Mouse (Mus musculus) c-Kit-negative CD71-positive TER-119-positive erythroid progenitor cells, embryonic 14.5 days (primary cell): ENCODE data around the gene Vmn2r77.
"Not testable (repeated sequence)": the region's sequence is repeated elsewhere in the genome, so short reads cannot be mapped to it uniquely, and the experiment has no call there.

Experiments
- DNase-seq: peaks from one replicate; pipeline ENCODE4 v3.0.0-alpha.2; 2013; ENCODE audit warnings: low read depth, low spot score

Gene Vmn2r77

GRCm38 (mm10) chr7:86794727-86795126, at the start of gene Vmn2r77:
TSS of gene Vmn2r77 (plus strand) at chr7:86795027.
- DNase-seq = no peak

- DNase-seq = no peak
These were observed 34.1 kb upstream of the Vmn2r77 start for GRCm38 (mm10) chr7:86760751-86761150.

- no peak for DNase-seq
These were observed 30.2 kb upstream of the Vmn2r77 start for GRCm38 (mm10) chr7:86764628-86765027.

- no peak for DNase-seq
These were observed 23.2 kb upstream of the Vmn2r77 start for GRCm38 (mm10) chr7:86771621-86772020.

GRCm38 (mm10) chr7:86775617-86776325, 19.1 kb upstream of the Vmn2r77 start, which contains the start of gene Folh1:
TSS of gene Folh1 (minus strand) at chr7:86775943.
- no peak for DNase-seq

GRCm38 (mm10) chr7:86815241-86815640, 20.4 kb downstream of the Vmn2r77 start:
- DNase-seq = not testable (repeated sequence)

GRCm38 (mm10) chr7:86815716-86816115, 20.9 kb downstream of the Vmn2r77 start:
- DNase-seq = not testable (repeated sequence)

- DNase-seq = no peak
These were observed 21.6 kb downstream of the Vmn2r77 start for GRCm38 (mm10) chr7:86816466-86816865.
